Mouse (Mus musculus): Measurements from ENCODE around the gene Set. TPM values are rescaled to one million over a fixed set of nuclear protein-coding genes. Genes with fewer than 3 reads are reported as not detected.
"Not testable (repeated sequence)": the region's sequence is repeated elsewhere in the genome, so short reads cannot be mapped to it uniquely, and the experiment has no call there.

Gene Set
- polyA plus RNA-seq, 1 experiment from 2014 or later = 858 TPM

DNA sequence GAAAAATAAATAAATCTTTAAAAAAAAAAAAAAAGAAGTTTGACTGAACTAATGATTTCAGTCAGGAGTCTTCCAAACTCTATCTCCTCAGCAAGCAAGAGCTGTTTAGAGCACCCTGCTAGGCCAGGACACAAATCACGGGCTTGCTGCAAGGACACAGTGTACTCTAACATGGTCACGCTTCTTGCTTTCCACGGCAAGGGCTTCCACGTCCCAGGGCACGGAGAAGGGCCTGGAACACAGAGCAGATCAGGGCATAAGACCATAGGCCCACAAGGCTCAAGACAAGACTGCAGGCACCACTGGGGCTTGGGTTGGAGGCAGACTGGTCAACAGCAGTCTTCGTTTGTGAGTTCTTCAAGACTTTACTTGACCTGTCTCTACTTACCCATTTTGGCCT, 10.1 kb upstream of the Set start:
- H3K4me1 ChIP-seq = peaks cover 17% of the 10 kb centered on the region
- no peak for DNase-seq (ENCODE audit: low spot score)
- H3K27ac ChIP-seq (replicated peaks) = no peak overlapping the region
- no peaks in the 10 kb centered on the region for H3K9me3 ChIP-seq (replicated peaks)
- WGBS = 96% methylated on average over 6 of the region's 6 CpGs
- peaks cover 11% of the 10 kb centered on the region for H3K36me3 ChIP-seq
- H3K27me3 ChIP-seq (ENCODE audit: low read depth, poor library complexity, severe bottlenecking) = no peaks in the 10 kb centered on the region
- H3K4me3 ChIP-seq = no peak overlapping the region

DNA sequence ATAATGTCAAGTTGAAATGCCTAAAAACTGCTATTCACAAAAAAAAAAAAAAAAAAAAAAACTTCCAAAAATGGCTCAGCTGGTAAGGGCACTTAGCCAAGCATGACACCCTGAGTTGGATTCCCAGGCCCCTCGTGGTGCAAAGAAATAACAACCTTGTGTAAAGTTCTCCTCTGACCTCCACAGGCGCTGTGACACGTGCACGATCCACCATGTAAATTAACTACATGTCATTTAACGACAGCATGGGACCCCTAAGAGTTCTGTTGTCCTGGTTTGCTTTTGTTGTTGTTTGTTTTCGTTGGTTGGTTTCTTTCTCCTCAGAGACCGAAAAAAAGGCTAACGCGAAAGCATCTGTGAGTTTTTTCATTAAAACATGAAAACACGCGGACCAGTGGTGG, 9.1 kb upstream of the Set start:
- peaks cover 4% of the 10 kb centered on the region; the same call in 1 of the 2 replicates for H3K27me3 ChIP-seq (ENCODE audit: low read depth, poor library complexity, severe bottlenecking)
- peak overlapping the region; percentile 66 for H3K4me3 ChIP-seq
- H3K9me3 ChIP-seq (replicated peaks) = no peaks in the 10 kb centered on the region
- peak overlapping the region; percentile 98 for H3K27ac ChIP-seq (replicated peaks)
- no peak for DNase-seq (ENCODE audit: low spot score)
- H3K4me1 ChIP-seq = peaks cover 10% of the 10 kb centered on the region; the same call in 1 of the 2 replicates
- WGBS = 65% methylated on average over 11 of the region's 11 CpGs
- H3K36me3 ChIP-seq = peaks cover 11% of the 10 kb centered on the region

DNA sequence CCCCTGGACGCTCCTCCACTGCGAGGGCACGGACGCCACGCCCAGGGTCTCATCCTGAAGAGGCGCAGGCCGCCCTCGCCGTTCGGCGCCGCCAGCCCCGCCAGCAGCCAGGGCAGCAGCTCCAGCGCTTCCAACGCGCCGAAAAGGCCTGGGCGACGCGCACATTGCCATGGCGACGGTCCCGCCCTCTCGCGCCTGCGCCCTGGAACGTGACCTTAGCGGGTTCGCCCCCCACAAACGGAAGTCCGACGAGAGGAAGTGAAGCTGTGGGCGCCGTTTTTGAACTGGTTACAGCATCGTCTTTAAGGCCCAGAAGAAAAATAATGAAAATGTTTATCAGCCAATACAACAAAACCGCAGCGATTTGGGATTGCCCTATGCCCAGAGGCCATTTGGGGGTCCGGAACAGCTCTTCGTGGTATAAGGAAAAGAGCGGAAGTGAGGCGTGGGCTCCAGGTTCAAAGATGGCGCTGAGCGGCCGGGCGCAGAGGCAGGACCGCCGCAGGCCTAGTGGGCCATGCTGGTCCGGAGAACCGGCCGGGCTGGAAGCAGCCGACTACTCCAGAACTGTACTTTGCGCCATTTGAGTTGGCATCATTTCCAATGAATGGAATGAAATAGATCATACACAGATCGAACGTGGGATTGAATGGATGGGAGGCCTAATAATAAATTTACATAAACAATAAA, 8.3 kb upstream of the Set start, which contains the start of gene Wdr34:
Gene Wdr34 (minus strand): TSS at position 183 of the 690 bp plus-strand sequence.
- H3K9me3 ChIP-seq (replicated peaks) = no peaks in the 10 kb centered on the region
- peaks cover 4% of the 10 kb centered on the region; the same call in 1 of the 2 replicates for H3K27me3 ChIP-seq (ENCODE audit: low read depth, poor library complexity, severe bottlenecking)
- peak within 1 kb of the TSS; percentile 66 for H3K4me3 ChIP-seq
- peak; percentile 99 for DNase-seq (ENCODE audit: low spot score)
- peak within 1 kb of the TSS; percentile 98 for H3K27ac ChIP-seq (replicated peaks)
- peaks cover 10% of the 10 kb centered on the region; the same call in 1 of the 2 replicates for H3K4me1 ChIP-seq
- under 1% methylated on average over 54 of the region's 54 CpGs for WGBS
- H3K36me3 ChIP-seq = peaks cover 11% of the 10 kb centered on the region

DNA sequence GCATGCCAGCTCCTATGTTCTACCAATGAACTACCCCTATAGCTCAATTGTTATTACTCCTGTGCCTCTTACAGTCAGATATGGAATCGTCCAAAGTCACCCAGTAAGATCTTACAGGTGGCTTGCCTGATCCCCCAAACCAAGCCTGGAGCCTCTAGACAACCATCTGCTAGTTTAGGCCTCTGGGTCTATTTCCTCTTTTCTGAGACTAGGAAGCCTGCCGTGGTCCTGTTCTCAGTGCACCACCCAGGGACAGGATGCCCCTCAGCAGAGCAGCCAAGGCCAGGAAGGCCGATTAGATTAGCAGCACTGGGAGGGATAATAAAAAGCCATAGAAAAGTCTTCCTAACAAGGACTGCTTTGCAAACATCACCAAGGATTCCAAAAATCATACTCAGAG, 7.3 kb upstream of the Set start:
- H3K9me3 ChIP-seq (replicated peaks) = no peaks in the 10 kb centered on the region
- peak overlapping the region; percentile 98; the same call in 1 of the 2 replicates for H3K27ac ChIP-seq (replicated peaks)
- H3K4me1 ChIP-seq = peaks cover 10% of the 10 kb centered on the region; the same call in 1 of the 2 replicates
- H3K36me3 ChIP-seq = peaks cover 7% of the 10 kb centered on the region
- peaks cover 4% of the 10 kb centered on the region; the same call in 1 of the 2 replicates for H3K27me3 ChIP-seq (ENCODE audit: low read depth, poor library complexity, severe bottlenecking)
- no peak for DNase-seq (ENCODE audit: low spot score)
- WGBS = 93% methylated on average over 3 of the region's 3 CpGs
- no peak overlapping the region for H3K4me3 ChIP-seq

- Histone ChIP-seq H3K36me3 (no peaks in the 10 kb centered on the region), H3K4me1 (peaks cover 14% of the 10 kb centered on the region), H3K4me3 (no peak overlapping the region), H3K27ac (replicated peaks) (no peak overlapping the region), H3K27me3 (ENCODE audit: low read depth, poor library complexity, severe bottlenecking) (peaks cover 4% of the 10 kb centered on the region; the same call in 1 of the 2 replicates), H3K9me3 (replicated peaks) (no peaks in the 10 kb centered on the region)
- WGBS = 58% methylated on average over 6 of the region's 6 CpGs
- DNase-seq (ENCODE audit: low spot score) = no peak
Observed at GRCm38 (mm10) chr2:30051992-30052761, 5.0 kb upstream of the Set start.

DNA sequence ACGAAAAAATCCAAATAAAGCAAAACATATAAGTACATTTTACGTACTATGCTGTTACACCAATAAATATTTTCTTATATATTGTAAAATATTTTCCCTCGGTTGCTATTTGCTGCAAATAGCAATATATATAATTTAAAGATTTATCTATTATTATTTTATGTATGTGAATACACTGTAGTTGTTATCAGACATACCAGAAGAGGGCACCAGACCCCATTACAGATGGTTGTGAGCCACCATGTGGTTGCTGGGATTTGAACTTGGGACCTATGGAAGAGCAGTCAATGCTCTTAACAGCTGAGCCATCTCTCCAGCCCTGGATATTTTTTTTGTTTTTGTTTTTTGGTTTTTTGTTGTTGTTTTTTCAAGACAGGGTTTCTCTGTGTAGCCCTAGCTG, 1.9 kb upstream of the Set start:
- 95% methylated on average over 3 of the region's 3 CpGs for WGBS
- not testable (repeated sequence) for H3K27me3 ChIP-seq (ENCODE audit: low read depth, poor library complexity, severe bottlenecking); H3K36me3 ChIP-seq; DNase-seq (ENCODE audit: low spot score); H3K27ac ChIP-seq (replicated peaks); H3K4me3 ChIP-seq; H3K9me3 ChIP-seq (replicated peaks)
- H3K4me1 ChIP-seq = peaks cover 15% of the 10 kb centered on the region

DNA sequence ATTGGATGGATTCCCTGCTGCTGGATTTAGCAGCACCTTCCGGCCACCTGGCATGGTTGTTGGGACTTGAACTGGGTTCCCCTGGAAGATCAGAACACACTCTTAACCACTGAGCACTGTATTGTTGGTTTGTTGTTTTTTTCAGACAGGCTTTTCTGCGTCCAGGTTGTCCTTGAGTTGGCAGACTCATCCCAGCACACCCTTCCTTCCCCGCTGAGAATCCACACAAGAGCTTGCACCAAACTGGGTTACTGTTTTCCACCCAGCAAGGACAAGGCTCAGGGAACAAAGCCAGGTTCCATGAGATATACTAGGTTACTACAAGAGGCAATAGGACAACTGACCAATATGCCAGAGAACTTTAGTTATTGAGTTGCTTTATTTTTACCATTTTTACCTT, 442 bp upstream of the Set start:
- DNase-seq (ENCODE audit: low spot score) = no peak
- Histone ChIP-seq H3K9me3 (replicated peaks) (no peaks in the 10 kb centered on the region), H3K4me1 (peaks cover 24% of the 10 kb centered on the region), H3K27me3 (ENCODE audit: low read depth, poor library complexity, severe bottlenecking) (peaks cover 4% of the 10 kb centered on the region; the same call in 1 of the 2 replicates), H3K4me3 (no peak overlapping the region), H3K27ac (replicated peaks) (no peak overlapping the region), H3K36me3 (no peaks in the 10 kb centered on the region)
- 84% methylated on average over 3 of the region's 3 CpGs for WGBS

GRCm38 (mm10) chr2:30058418-30058817, 1.2 kb downstream of the Set start:
- Histone ChIP-seq H3K27ac (replicated peaks) (no peak overlapping the region), H3K4me3 (no peak overlapping the region), H3K4me1 (peaks cover 37% of the 10 kb centered on the region), H3K27me3 (ENCODE audit: low read depth, poor library complexity, severe bottlenecking) (no peaks in the 10 kb centered on the region), H3K36me3 (no peaks in the 10 kb centered on the region), H3K9me3 (replicated peaks) (no peaks in the 10 kb centered on the region)
- 43% methylated on average over 5 of the region's 5 CpGs for WGBS
- DNase-seq (ENCODE audit: low spot score) = peak; percentile 50

- Histone ChIP-seq H3K36me3 (no peaks in the 10 kb centered on the region), H3K4me1 (peaks cover 64% of the 10 kb centered on the region), H3K9me3 (replicated peaks) (no peaks in the 10 kb centered on the region), H3K27ac (replicated peaks) (peak overlapping the region; percentile 95), H3K4me3 (peak overlapping the region; percentile 71), H3K27me3 (ENCODE audit: low read depth, poor library complexity, severe bottlenecking) (no peaks in the 10 kb centered on the region)
- 10% methylated on average over 37 of the region's 37 CpGs for WGBS
- DNase-seq (ENCODE audit: low spot score) = peak; percentile 89
Observed at GRCm38 (mm10) chr2:30061215-30062166, 4.3 kb downstream of the Set start.

DNA sequence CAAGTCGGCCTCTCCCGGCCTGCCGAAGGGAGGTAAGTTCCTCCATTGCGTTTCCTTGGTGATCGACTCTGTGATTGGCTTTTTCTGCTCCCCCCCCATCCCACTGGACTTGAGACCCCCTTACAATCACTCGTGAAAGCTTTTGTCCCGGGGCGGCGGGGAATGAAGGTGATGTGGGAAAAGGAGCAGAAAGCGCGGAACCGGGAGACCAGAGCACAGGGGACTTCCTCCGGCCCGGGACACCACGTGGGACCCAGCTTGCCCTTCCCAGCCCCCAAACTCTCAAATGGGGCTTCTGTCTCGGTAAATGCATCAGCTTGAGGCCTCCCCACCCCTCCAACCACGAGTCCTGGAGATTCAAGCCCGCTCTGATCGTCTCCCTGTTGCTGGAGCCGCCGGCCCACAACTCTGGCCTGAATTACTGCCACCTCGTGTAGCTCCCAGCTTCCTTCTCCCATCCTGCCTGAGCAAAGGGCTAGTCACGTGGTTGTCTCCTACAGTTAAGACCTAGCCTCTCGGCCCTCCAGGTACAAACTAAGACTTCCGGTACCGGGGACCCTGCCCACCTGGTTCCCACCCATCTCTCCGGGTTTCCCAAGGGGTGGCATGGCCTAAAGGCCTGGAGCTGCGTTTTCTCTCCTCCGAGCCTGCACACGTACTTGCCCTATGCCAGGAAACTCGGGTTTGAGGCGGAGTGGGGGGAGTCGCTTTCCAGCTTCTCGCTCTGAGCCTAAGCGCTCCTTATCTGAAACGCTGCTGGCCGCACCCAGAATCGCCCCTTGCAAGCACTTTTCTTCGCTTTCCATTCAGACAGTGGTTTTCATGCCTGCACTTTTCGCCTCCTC, 5.3 kb downstream of the Set start:
- no peaks in the 10 kb centered on the region for H3K27me3 ChIP-seq (ENCODE audit: low read depth, poor library complexity, severe bottlenecking)
- H3K27ac ChIP-seq (replicated peaks) = peak overlapping the region; percentile 95
- H3K9me3 ChIP-seq (replicated peaks) = no peaks in the 10 kb centered on the region
- H3K4me1 ChIP-seq = peaks cover 57% of the 10 kb centered on the region
- under 1% methylated on average over 40 of the region's 40 CpGs for WGBS
- peaks cover under 1% of the 10 kb centered on the region; the same call in 1 of the 2 replicates for H3K36me3 ChIP-seq
- peak overlapping the region; percentile 71 for H3K4me3 ChIP-seq
- peak; percentile 79 for DNase-seq (ENCODE audit: low spot score)

- Histone ChIP-seq H3K9me3 (replicated peaks) (no peaks in the 10 kb centered on the region), H3K36me3 (peaks cover 8% of the 10 kb centered on the region), H3K27me3 (ENCODE audit: low read depth, poor library complexity, severe bottlenecking) (no peaks in the 10 kb centered on the region), H3K4me1 (peaks cover 60% of the 10 kb centered on the region), H3K27ac (replicated peaks) (peak overlapping the region; percentile 95), H3K4me3 (peak overlapping the region; percentile 71)
- no peak for DNase-seq (ENCODE audit: low spot score)
- 6% methylated on average over 8 of the region's 8 CpGs for WGBS
Observed at GRCm38 (mm10) chr2:30063235-30063634, 6.1 kb downstream of the Set start.

Measured in midbrain, embryonic 10.5 days (tissue).